Mouse (Mus musculus): ENCODE measurements around the gene Lmod1. TPM values are rescaled to one million over a fixed set of nuclear protein-coding genes. Genes with fewer than 3 reads are reported as not detected.

Gene Lmod1
- polyA plus RNA-seq (2015; fragmentation: Nextera tagmentation; extraction: Ambion mirVana), result 2.1 and 2.9 TPM in 2 replicates

- Histone ChIP-seq H3K27ac (no peak within 1 kb of the TSS), H3K4me2 (ENCODE audit: low read length) (peak within 1 kb of the TSS; percentile 45), H3K4me3 (replicated peaks; ENCODE audit: low read depth, low read length) (peak within 1 kb of the TSS; percentile 21; the same call in 1 of the 2 replicates), H3K9me3 (replicated peaks; ENCODE audit: low read length) (no peaks in the 10 kb centered on the region), H3K27me3 (ENCODE audit: insufficient read depth, low read length) (no peaks in the 10 kb centered on the region), H3K9ac (ENCODE audit: low read depth, low read length) (peak within 1 kb of the TSS; percentile 9; the same call in 1 of the 2 replicates), H3K4me1 (replicated peaks; ENCODE audit: insufficient read depth, low read length) (no peaks in the 10 kb centered on the region), H3K36me3 (ENCODE audit: insufficient read depth, low read length) (no peaks in the 10 kb centered on the region)
- DNase-seq (ENCODE audit: low spot score), result peak; percentile 93
- 6% methylated on average over 8 of the region's 8 CpGs for WGBS
- peak; percentile 51 for TF ChIP-seq CTCF (IDR thresholded peaks at IDR 0.05; ENCODE audit: low read depth)
- ATAC-seq (replicated peaks; ENCODE audit: low FRiP score, low read depth), result peak; percentile 90
Observed at GRCm38 (mm10) chr1:135324571-135324970, at the start of gene Lmod1. TSS of gene Lmod1 (plus strand) at chr1:135324807.

- Histone ChIP-seq H3K9me3 (replicated peaks; ENCODE audit: low read length) (no peaks in the 10 kb centered on the region), H3K4me3 (replicated peaks; ENCODE audit: low read depth, low read length) (no peak overlapping the region), H3K4me1 (replicated peaks; ENCODE audit: insufficient read depth, low read length) (no peaks in the 10 kb centered on the region), H3K27ac (no peak overlapping the region), H3K4me2 (ENCODE audit: low read length) (no peak overlapping the region), H3K36me3 (ENCODE audit: insufficient read depth, low read length) (peaks cover 19% of the 10 kb centered on the region), H3K27me3 (ENCODE audit: insufficient read depth, low read length) (no peaks in the 10 kb centered on the region), H3K9ac (ENCODE audit: low read depth, low read length) (no peak overlapping the region)
- DNase-seq (ENCODE audit: low spot score) (peak; percentile 28), ATAC-seq (replicated peaks; ENCODE audit: low FRiP score, low read depth) (no peak)
- no peak for TF ChIP-seq CTCF (IDR thresholded peaks at IDR 0.05; ENCODE audit: low read depth)
- 69% methylated on average over 9 of the region's 9 CpGs for WGBS
Observed at GRCm38 (mm10) chr1:135280646-135281045, 44.0 kb upstream of the Lmod1 start.

GRCm38 (mm10) chr1:135281841-135282240, 42.8 kb upstream of the Lmod1 start:
- no peak overlapping the region for H3K4me2 ChIP-seq (ENCODE audit: low read length)
- no peak for ATAC-seq (replicated peaks; ENCODE audit: low FRiP score, low read depth)
- TF ChIP-seq CTCF (IDR thresholded peaks at IDR 0.05; ENCODE audit: low read depth), result no peak
- 97% methylated on average over 17 of the region's 17 CpGs for WGBS
- no peaks in the 10 kb centered on the region for H3K4me1 ChIP-seq (replicated peaks; ENCODE audit: insufficient read depth, low read length)
- H3K36me3 ChIP-seq (ENCODE audit: insufficient read depth, low read length), result peaks cover 16% of the 10 kb centered on the region
- DNase-seq (ENCODE audit: low spot score), result no peak
- H3K27me3 ChIP-seq (ENCODE audit: insufficient read depth, low read length), result no peaks in the 10 kb centered on the region
- no peak overlapping the region for H3K27ac ChIP-seq
- no peaks in the 10 kb centered on the region for H3K9me3 ChIP-seq (replicated peaks; ENCODE audit: low read length)
- no peak overlapping the region for H3K9ac ChIP-seq (ENCODE audit: low read depth, low read length)
- no peak overlapping the region for H3K4me3 ChIP-seq (replicated peaks; ENCODE audit: low read depth, low read length)

GRCm38 (mm10) chr1:135282536-135283286, 41.9 kb upstream of the Lmod1 start:
- Histone ChIP-seq H3K27ac (peak overlapping the region; percentile 87), H3K4me3 (replicated peaks; ENCODE audit: low read depth, low read length) (peak overlapping the region; percentile 74), H3K4me2 (ENCODE audit: low read length) (peak overlapping the region; percentile 80), H3K27me3 (ENCODE audit: insufficient read depth, low read length) (no peaks in the 10 kb centered on the region), H3K9ac (ENCODE audit: low read depth, low read length) (peak overlapping the region; percentile 89), H3K4me1 (replicated peaks; ENCODE audit: insufficient read depth, low read length) (no peaks in the 10 kb centered on the region), H3K9me3 (replicated peaks; ENCODE audit: low read length) (no peaks in the 10 kb centered on the region), H3K36me3 (ENCODE audit: insufficient read depth, low read length) (peaks cover 10% of the 10 kb centered on the region; the same call in 1 of the 2 replicates)
- ATAC-seq (replicated peaks; ENCODE audit: low FRiP score, low read depth) (no peak), DNase-seq (ENCODE audit: low spot score) (peak; percentile 37)
- WGBS, result 30% methylated on average over 13 of the region's 13 CpGs
- no peak for TF ChIP-seq CTCF (IDR thresholded peaks at IDR 0.05; ENCODE audit: low read depth)

- under 1% methylated on average over 46 of the region's 48 CpGs for WGBS
- DNase-seq (ENCODE audit: low spot score) (peak; percentile 50), ATAC-seq (replicated peaks; ENCODE audit: low FRiP score, low read depth) (peak; percentile 63; the same call in 1 of the 2 replicates)
- TF ChIP-seq CTCF (IDR thresholded peaks at IDR 0.05; ENCODE audit: low read depth), result no peak
- Histone ChIP-seq H3K9ac (ENCODE audit: low read depth, low read length) (peak overlapping the region; percentile 89), H3K27me3 (ENCODE audit: insufficient read depth, low read length) (no peaks in the 10 kb centered on the region), H3K4me2 (ENCODE audit: low read length) (peak overlapping the region; percentile 80), H3K4me3 (replicated peaks; ENCODE audit: low read depth, low read length) (peak overlapping the region; percentile 74), H3K4me1 (replicated peaks; ENCODE audit: insufficient read depth, low read length) (no peaks in the 10 kb centered on the region), H3K27ac (peak overlapping the region; percentile 87), H3K9me3 (replicated peaks; ENCODE audit: low read length) (no peaks in the 10 kb centered on the region), H3K36me3 (ENCODE audit: insufficient read depth, low read length) (peaks cover 3% of the 10 kb centered on the region; the same call in 1 of the 2 replicates)
Observed at GRCm38 (mm10) chr1:135283287-135283825, 41.3 kb upstream of the Lmod1 start.

- Histone ChIP-seq H3K4me2 (ENCODE audit: low read length) (peak within 1 kb of the TSS; percentile 80), H3K27me3 (ENCODE audit: insufficient read depth, low read length) (no peaks in the 10 kb centered on the region), H3K4me3 (replicated peaks; ENCODE audit: low read depth, low read length) (peak within 1 kb of the TSS; percentile 74), H3K9me3 (replicated peaks; ENCODE audit: low read length) (no peaks in the 10 kb centered on the region), H3K4me1 (replicated peaks; ENCODE audit: insufficient read depth, low read length) (no peaks in the 10 kb centered on the region), H3K36me3 (ENCODE audit: insufficient read depth, low read length) (no peaks in the 10 kb centered on the region), H3K27ac (peak within 1 kb of the TSS; percentile 87), H3K9ac (ENCODE audit: low read depth, low read length) (peak within 1 kb of the TSS; percentile 89)
- DNase-seq (ENCODE audit: low spot score), result peak; percentile 82
- ATAC-seq (replicated peaks; ENCODE audit: low FRiP score, low read depth), result peak; percentile 87
- no peak for TF ChIP-seq CTCF (IDR thresholded peaks at IDR 0.05; ENCODE audit: low read depth)
- under 1% methylated on average over 38 of the region's 39 CpGs for WGBS
Observed at GRCm38 (mm10) chr1:135283826-135284291, 40.7 kb upstream of the Lmod1 start, which contains the start of gene Rnpep. TSS of gene Rnpep (minus strand) at chr1:135284084.

All from kidney, postnatal 0 days (tissue).